Mouse (Mus musculus) midbrain, embryonic 11.5 days (tissue): ENCODE measurements around the gene Fbln1. TPM values are rescaled to one million over a fixed set of nuclear protein-coding genes. Genes with fewer than 3 reads are reported as not detected.
A peak's percentile ranks its signal among the peaks of the same experiment; 100 is the strongest.

Experiments used
- ATAC-seq: fragments of 200-750 bp; cut with Nextera tagmentation; 2 replicates; pipeline ENCODE4 v1.8.0; 2017; ENCODE audit warnings: moderate TSS enrichment, moderate library complexity; ENCODE audit not compliant: low FRiP score
- DNase-seq: peaks from one replicate; pipeline ENCODE4 v3.0.0; 2015; ENCODE audit warnings: low spot score; ENCODE audit errors: missing footprints
- H3K27ac ChIP-seq: fragments of 300-500 bp; sonication (generic); 2 replicates; pipeline ENCODE4 v1.5.1; 2014; ENCODE audit warnings: low read depth, low read length
- H3K27me3 ChIP-seq: fragments of 300-500 bp; sonication (generic); 2 replicates; pipeline ENCODE4 v1.6.1; 2014; ENCODE audit warnings: mild to moderate bottlenecking, low read length, moderate library complexity, mixed read lengths; ENCODE audit not compliant: control insufficient read depth, insufficient read depth
- H3K36me3 ChIP-seq: fragments of 300-500 bp; sonication (generic); 2 replicates; pipeline ENCODE4 v1.6.1; 2014; ENCODE audit warnings: mild to moderate bottlenecking, low read length, moderate library complexity, mixed read lengths; ENCODE audit not compliant: control insufficient read depth, insufficient read depth
- H3K4me1 ChIP-seq: fragments of 300-500 bp; sonication (generic); 2 replicates; pipeline ENCODE4 v1.6.1; 2014; ENCODE audit warnings: low read length; ENCODE audit not compliant: control insufficient read depth, insufficient read depth
- H3K4me2 ChIP-seq: fragments of 300-500 bp; sonication (generic); 2 replicates; pipeline ENCODE4 v1.6.1; 2014; ENCODE audit warnings: mild to moderate bottlenecking, moderate library complexity
- H3K4me3 ChIP-seq: fragments of 300-500 bp; sonication (generic); 2 replicates; pipeline ENCODE4 v1.5.1; 2014; ENCODE audit warnings: low read depth, low read length
- H3K9ac ChIP-seq: fragments of 300-500 bp; sonication (generic); 2 replicates; pipeline ENCODE4 v1.6.1; 2014; ENCODE audit warnings: low read length
- H3K9me3 ChIP-seq: fragments of 300-500 bp; sonication (generic); 2 replicates; pipeline ENCODE4 v1.6.1; 2016; ENCODE audit warnings: low read length; ENCODE audit not compliant: control insufficient read depth
- whole genome bisulfite sequencing: fragments of 180-500 bp; shearing (Covaris S2); extraction: QIAGEN DNeasy Blood & Tissue Kit; methylation state at CpG from one replicate; pipeline ENCODE4 v1.1.7; 2014; 5-methylcytosine and 5-hydroxymethylcytosine counted together
- polyA plus RNA-seq: library from polyadenylated mRNA; unstranded; fragments of >200 nt; fragmentation: Nextera tagmentation; extraction: Ambion mirVana; gene quantifications from 2 replicates; pipeline ENCODE4 v1.2.1, GENCODE M21; 2014

Gene Fbln1
- polyA plus RNA-seq, 1 experiment from 2014 or later = 165 TPM

GRCm38 (mm10) chr15:85202199-85202598 lies 3.5 kb upstream of the Fbln1 start:
- Histone ChIP-seq H3K4me3 (no peak overlapping the region), H3K4me2 (no peak overlapping the region), H3K36me3 (no peaks in the 10 kb centered on the region), H3K27me3 (peaks cover 2% of the 10 kb centered on the region; the same call in 1 of the 2 replicates), H3K9me3 (no peaks in the 10 kb centered on the region), H3K4me1 (peaks cover 6% of the 10 kb centered on the region), H3K27ac (no peak overlapping the region), H3K9ac (no peak overlapping the region)
- 75% methylated on average over 9 of the region's 9 CpGs for WGBS
- DNase-seq = no peak
- no peak for ATAC-seq

- Histone ChIP-seq H3K9ac (no peak overlapping the region), H3K27ac (no peak overlapping the region), H3K36me3 (no peaks in the 10 kb centered on the region), H3K9me3 (no peaks in the 10 kb centered on the region), H3K4me3 (no peak overlapping the region), H3K4me1 (peaks cover 12% of the 10 kb centered on the region), H3K4me2 (no peak overlapping the region), H3K27me3 (peaks cover 2% of the 10 kb centered on the region; the same call in 1 of the 2 replicates)
- no peak for DNase-seq
- 78% methylated on average over 5 of the region's 5 CpGs for WGBS
- no peak for ATAC-seq
Measured at GRCm38 (mm10) chr15:85202787-85203186, 3.0 kb upstream of the Fbln1 start.

- no peak overlapping the region for H3K27ac ChIP-seq
- WGBS = 32% methylated on average over 8 of the region's 8 CpGs
- H3K27me3 ChIP-seq = peaks cover 2% of the 10 kb centered on the region; the same call in 1 of the 2 replicates
- H3K9me3 ChIP-seq = no peaks in the 10 kb centered on the region
- DNase-seq (no peak), ATAC-seq (no peak)
- peaks cover 19% of the 10 kb centered on the region for H3K4me1 ChIP-seq
- H3K36me3 ChIP-seq = no peaks in the 10 kb centered on the region
- H3K4me2 ChIP-seq = no peak overlapping the region
- no peak overlapping the region for H3K4me3 ChIP-seq
- no peak overlapping the region for H3K9ac ChIP-seq
Measured at GRCm38 (mm10) chr15:85204383-85204782, 1.4 kb upstream of the Fbln1 start.

GRCm38 (mm10) chr15:85206703-85207075 lies 940 bp downstream of the Fbln1 start:
- ATAC-seq (0 out of 2 replicates have a peak, but pooled peaks have one; percentile 8), DNase-seq (peak; percentile 93)
- Histone ChIP-seq H3K4me1 (peaks cover 19% of the 10 kb centered on the region), H3K36me3 (peaks cover 4% of the 10 kb centered on the region; the same call in 1 of the 2 replicates), H3K27me3 (peaks cover 2% of the 10 kb centered on the region; the same call in 1 of the 2 replicates), H3K4me2 (peak overlapping the region; percentile 85), H3K9me3 (no peaks in the 10 kb centered on the region; the same call in 1 of the 2 replicates), H3K27ac (0 out of 2 replicates have a peak overlapping the region, but pooled peaks have one; percentile 59), H3K4me3 (peak overlapping the region; percentile 55), H3K9ac (peak overlapping the region; percentile 92)
- WGBS = 9% methylated on average over 3 of the region's 3 CpGs

- peak overlapping the region; percentile 85 for H3K4me2 ChIP-seq
- H3K36me3 ChIP-seq = peaks cover 7% of the 10 kb centered on the region
- peaks cover 19% of the 10 kb centered on the region for H3K4me1 ChIP-seq
- no peaks in the 10 kb centered on the region; the same call in 1 of the 2 replicates for H3K9me3 ChIP-seq
- 2% methylated on average over 3 of the region's 3 CpGs for WGBS
- DNase-seq (peak; percentile 93), ATAC-seq (no peak)
- H3K4me3 ChIP-seq = peak overlapping the region; percentile 55
- peak overlapping the region; percentile 92 for H3K9ac ChIP-seq
- H3K27ac ChIP-seq = peak overlapping the region; percentile 59; the same call in 1 of the 2 replicates
- peaks cover 2% of the 10 kb centered on the region; the same call in 1 of the 2 replicates for H3K27me3 ChIP-seq
Measured at GRCm38 (mm10) chr15:85207081-85207480, 1.3 kb downstream of the Fbln1 start.

GRCm38 (mm10) chr15:85207763-85208162 lies 2.0 kb downstream of the Fbln1 start:
- peak; percentile 92 for DNase-seq
- no peak for ATAC-seq
- H3K9me3 ChIP-seq = no peaks in the 10 kb centered on the region; the same call in 1 of the 2 replicates
- H3K4me1 ChIP-seq = peaks cover 19% of the 10 kb centered on the region
- peak overlapping the region; percentile 92 for H3K9ac ChIP-seq
- peak overlapping the region; percentile 59 for H3K27ac ChIP-seq
- 0% methylated on average over 2 of the region's 2 CpGs for WGBS
- peak overlapping the region; percentile 55; the same call in 1 of the 2 replicates for H3K4me3 ChIP-seq
- peak overlapping the region; percentile 85 for H3K4me2 ChIP-seq
- H3K36me3 ChIP-seq = peaks cover 9% of the 10 kb centered on the region
- peaks cover 2% of the 10 kb centered on the region; the same call in 1 of the 2 replicates for H3K27me3 ChIP-seq

GRCm38 (mm10) chr15:85208332-85208731 lies 2.6 kb downstream of the Fbln1 start:
- no peak for ATAC-seq
- peak; percentile 91 for DNase-seq
- peak overlapping the region; percentile 92 for H3K9ac ChIP-seq
- H3K36me3 ChIP-seq = peaks cover 9% of the 10 kb centered on the region
- H3K4me1 ChIP-seq = peaks cover 19% of the 10 kb centered on the region
- H3K9me3 ChIP-seq = no peaks in the 10 kb centered on the region; the same call in 1 of the 2 replicates
- H3K4me2 ChIP-seq = peak overlapping the region; percentile 85
- peak overlapping the region; percentile 55; the same call in 1 of the 2 replicates for H3K4me3 ChIP-seq
- H3K27me3 ChIP-seq = peaks cover 2% of the 10 kb centered on the region; the same call in 1 of the 2 replicates
- H3K27ac ChIP-seq = peak overlapping the region; percentile 59
- WGBS = 9% methylated on average over 10 of the region's 10 CpGs

- H3K9me3 ChIP-seq = no peaks in the 10 kb centered on the region; the same call in 1 of the 2 replicates
- no peak for ATAC-seq
- H3K4me2 ChIP-seq = no peak overlapping the region
- peaks cover 19% of the 10 kb centered on the region for H3K4me1 ChIP-seq
- DNase-seq = no peak
- H3K27me3 ChIP-seq = peaks cover 2% of the 10 kb centered on the region; the same call in 1 of the 2 replicates
- 87% methylated on average over 3 of the region's 3 CpGs for WGBS
- H3K4me3 ChIP-seq = no peak overlapping the region
- H3K9ac ChIP-seq = no peak overlapping the region
- no peak overlapping the region for H3K27ac ChIP-seq
- peaks cover 9% of the 10 kb centered on the region for H3K36me3 ChIP-seq
Measured at GRCm38 (mm10) chr15:85209341-85209740, 3.6 kb downstream of the Fbln1 start.

- no peaks in the 10 kb centered on the region for H3K27me3 ChIP-seq
- ATAC-seq = no peak
- no peak overlapping the region for H3K9ac ChIP-seq
- H3K27ac ChIP-seq = no peak overlapping the region
- no peak for DNase-seq
- H3K36me3 ChIP-seq = peaks cover 19% of the 10 kb centered on the region
- H3K9me3 ChIP-seq = peaks cover 6% of the 10 kb centered on the region; the same call in 1 of the 2 replicates
- H3K4me1 ChIP-seq = peaks cover 19% of the 10 kb centered on the region
- 93% methylated on average over 12 of the region's 12 CpGs for WGBS
- H3K4me3 ChIP-seq = no peak overlapping the region
- H3K4me2 ChIP-seq = no peak overlapping the region
Measured at GRCm38 (mm10) chr15:85210686-85211085, 4.9 kb downstream of the Fbln1 start.
